12 mouse cellular contexts compared by ENCODE assay signal in genomic region chr5:113974576-113974975, GRCm38 (mm10). TPM values are rescaled to one million over a fixed set of nuclear protein-coding genes. Genes with fewer than 3 reads are reported as not detected.
A peak's percentile ranks its signal among the peaks of the same experiment; 100 is the strongest.
DNase-seq lines count a peak whose midpoint lies in the region; ATAC-seq and TF ChIP-seq lines count a peak whose summit lies in the region.
"Had no signal": no experiment of that assay in that cellular context is flagged by ENCODE, and none has a peak within 500 bp of the region (broad histone marks: within the 10 kb centered on the region; RNA-seq: fewer than 3 reads in every experiment).

No protein-coding gene starts in this region.

- TF ChIP-seq EP300 in liver, embryonic 14.5 days (IDR thresholded peaks at IDR 0.05; ENCODE audit: low read depth) = 0 out of 2 replicates have a peak, but pooled peaks have one; percentile 17

- H3K4me3 ChIP-seq in forebrain, embryonic 12.5 days (replicated peaks) = no peak overlapping the region
- no peak overlapping the region for H3K4me3 ChIP-seq in forebrain, postnatal 0 days (ENCODE audit: low read depth, low read length)
- H3K4me3 ChIP-seq in neural tube, embryonic 12.5 days = no peak overlapping the region; the same call in 1 of the 2 replicates
- no peak overlapping the region for H3K4me3 ChIP-seq in neural tube, embryonic 15.5 days (replicated peaks)
- H3K4me3 ChIP-seq in liver, embryonic 14.5 days (ENCODE audit: insufficient read depth in 1 of 2, low read depth in 2 of 2, low read length in 2 of 2) = peak overlapping the region; percentile 55 to 76
- H3K4me3 ChIP-seq: limb, embryonic 15.5 days had no signal

- DNase-seq in forebrain, postnatal 0 days = no peak
- no peak for DNase-seq in liver, embryonic 14.5 days (ENCODE audit: low read depth in 3 of 3, low spot score in 3 of 3)
- peak; percentile 50 for DNase-seq in testis, postnatal 10 days (ENCODE audit: low spot score)
- no peak for DNase-seq in adrenal gland, postnatal 36 days
- no peak for DNase-seq in thymus, postnatal 4 days
- DNase-seq: cerebellum, adult 8-10 months; kidney, adult 9 months; thymus, postnatal 25 days had no signal

- H3K9ac ChIP-seq in forebrain, embryonic 12.5 days = no peak overlapping the region
- H3K9ac ChIP-seq in forebrain, postnatal 0 days = no peak overlapping the region
- H3K9ac ChIP-seq in neural tube, embryonic 12.5 days = 0 out of 2 replicates have a peak overlapping the region, but pooled peaks have one; percentile 26
- no peak overlapping the region for H3K9ac ChIP-seq in neural tube, embryonic 15.5 days (replicated peaks)
- H3K9ac ChIP-seq in liver, embryonic 14.5 days (replicated peaks) = peak overlapping the region; percentile 84
- H3K9ac ChIP-seq: limb, embryonic 15.5 days had no signal

- no peaks in the 10 kb centered on the region for H3K9me3 ChIP-seq in forebrain, embryonic 12.5 days
- H3K9me3 ChIP-seq in forebrain, postnatal 0 days (ENCODE audit: low read length) = no peaks in the 10 kb centered on the region
- no peaks in the 10 kb centered on the region for H3K9me3 ChIP-seq in neural tube, embryonic 12.5 days
- H3K9me3 ChIP-seq in neural tube, embryonic 15.5 days (replicated peaks) = no peaks in the 10 kb centered on the region
- no peaks in the 10 kb centered on the region for H3K9me3 ChIP-seq in liver, embryonic 14.5 days (ENCODE audit: control insufficient read depth, low read length)
- H3K9me3 ChIP-seq: limb, embryonic 15.5 days had no signal

- no peak for ATAC-seq in forebrain, embryonic 12.5 days (ENCODE audit: low FRiP score)
- ATAC-seq in forebrain, postnatal 0 days = no peak
- ATAC-seq in neural tube, embryonic 12.5 days (ENCODE audit: low FRiP score, low read depth) = no peak
- ATAC-seq in neural tube, embryonic 15.5 days (ENCODE audit: low FRiP score) = no peak
- peak; percentile 27; the same call in 1 of the 2 replicates for ATAC-seq in liver, embryonic 14.5 days (ENCODE audit: insufficient read depth)

- 0 out of 2 replicates have a peak overlapping the region, but pooled peaks have one; percentile 4 for H3K27ac ChIP-seq in forebrain, embryonic 12.5 days
- no peak overlapping the region; the same call in 1 of the 2 replicates for H3K27ac ChIP-seq in forebrain, postnatal 0 days (ENCODE audit: low read depth, low read length)
- H3K27ac ChIP-seq in neural tube, embryonic 12.5 days = no peak overlapping the region
- no peak overlapping the region for H3K27ac ChIP-seq in neural tube, embryonic 15.5 days (replicated peaks)
- peak overlapping the region; percentile 79 for H3K27ac ChIP-seq in liver, embryonic 14.5 days
- H3K27ac ChIP-seq: limb, embryonic 15.5 days had no signal

- no peak overlapping the region for H3K4me2 ChIP-seq in forebrain, embryonic 12.5 days
- no peak overlapping the region for H3K4me2 ChIP-seq in forebrain, postnatal 0 days (ENCODE audit: low read depth)
- peak overlapping the region; percentile 27; the same call in 1 of the 2 replicates for H3K4me2 ChIP-seq in neural tube, embryonic 12.5 days (replicated peaks)
- no peak overlapping the region for H3K4me2 ChIP-seq in neural tube, embryonic 15.5 days
- H3K4me2 ChIP-seq in liver, embryonic 14.5 days (ENCODE audit: low read depth) = peak overlapping the region; percentile 79
- H3K4me2 ChIP-seq: limb, embryonic 15.5 days had no signal

- H3K27me3 ChIP-seq in forebrain, embryonic 12.5 days = no peaks in the 10 kb centered on the region
- H3K27me3 ChIP-seq in forebrain, postnatal 0 days (ENCODE audit: insufficient read depth, low read length) = no peaks in the 10 kb centered on the region
- no peaks in the 10 kb centered on the region for H3K27me3 ChIP-seq in neural tube, embryonic 12.5 days (replicated peaks)
- H3K27me3 ChIP-seq in neural tube, embryonic 15.5 days (replicated peaks) = no peaks in the 10 kb centered on the region
- no peaks in the 10 kb centered on the region for H3K27me3 ChIP-seq in liver, embryonic 14.5 days (ENCODE audit: control insufficient read depth, insufficient read depth, low read length)
- H3K27me3 ChIP-seq: limb, embryonic 15.5 days had no signal

- peaks cover 37% of the 10 kb centered on the region for H3K4me1 ChIP-seq in forebrain, embryonic 12.5 days
- H3K4me1 ChIP-seq in forebrain, postnatal 0 days (ENCODE audit: insufficient read depth) = peaks cover 4% of the 10 kb centered on the region; the same call in 1 of the 2 replicates
- peaks cover 37% of the 10 kb centered on the region for H3K4me1 ChIP-seq in neural tube, embryonic 12.5 days
- peaks cover 33% of the 10 kb centered on the region for H3K4me1 ChIP-seq in neural tube, embryonic 15.5 days
- H3K4me1 ChIP-seq in liver, embryonic 14.5 days (replicated peaks; ENCODE audit: control insufficient read depth in 2 of 2, insufficient read depth in 2 of 2, low read length in 1 of 2) = peaks cover 71 to 80% of the 10 kb centered on the region in 2 experiments

- H3K36me3 ChIP-seq in forebrain, embryonic 12.5 days (replicated peaks) = peaks cover 15% of the 10 kb centered on the region
- H3K36me3 ChIP-seq in forebrain, postnatal 0 days (ENCODE audit: insufficient read depth) = peaks cover 8% of the 10 kb centered on the region
- peaks cover 11% of the 10 kb centered on the region; the same call in 1 of the 2 replicates for H3K36me3 ChIP-seq in neural tube, embryonic 12.5 days
- peaks cover 7% of the 10 kb centered on the region for H3K36me3 ChIP-seq in neural tube, embryonic 15.5 days
- H3K36me3 ChIP-seq in liver, embryonic 14.5 days (replicated peaks; ENCODE audit: control insufficient read depth, insufficient read depth, low read depth) = peaks cover 9% of the 10 kb centered on the region

- no peak for TF ChIP-seq CTCF in forebrain, postnatal 0 days (IDR thresholded peaks at IDR 0.05; ENCODE audit: low read depth)
- no peak for TF ChIP-seq CTCF in liver, embryonic 14.5 days (IDR thresholded peaks at IDR 0.05; ENCODE audit: low read depth)

- WGBS in forebrain, embryonic 12.5 days = 69% methylated on average over 15 of the region's 15 CpGs
- WGBS in forebrain, postnatal 0 days = 62% methylated on average over 15 of the region's 15 CpGs
- 66% methylated on average over 15 of the region's 15 CpGs for WGBS in neural tube, embryonic 12.5 days
- 58% methylated on average over 15 of the region's 15 CpGs for WGBS in neural tube, embryonic 15.5 days
- whole genome bisulfite sequencing in liver, embryonic 14.5 days (ENCODE audit: insufficient replicate concordance) = 45% methylated on average over 15 of the region's 15 CpGs

RNA-seq across cellular contexts. Expression of gene Ssh1, which starts 19.1 kb away (rescaled TPM):
- 19.0 and 19.9 TPM in 2 replicates for polyA plus RNA-seq in forebrain, embryonic 12.5 days (2016; fragmentation: Nextera tagmentation; extraction: Ambion mirVana)
- 7.9 and 11.5 TPM in 2 replicates for total RNA-seq in forebrain, postnatal 0 days (2014; rRNA removed)
- polyA plus RNA-seq in forebrain, postnatal 0 days (2015; fragmentation: Nextera tagmentation; extraction: Ambion mirVana) = 8.2 and 10.4 TPM in 2 replicates
- 19.3 and 21.0 TPM in 2 replicates for polyA plus RNA-seq in neural tube, embryonic 12.5 days (2016; fragmentation: Nextera tagmentation; extraction: Ambion mirVana)
- polyA plus RNA-seq in neural tube, embryonic 15.5 days (2015; fragmentation: Nextera tagmentation; extraction: Ambion mirVana) = 9.8 and 13.1 TPM in 2 replicates
- polyA plus RNA-seq in liver, embryonic 14.5 days (2012; rRNA removed) = 4.8 and 4.9 TPM in 2 replicates
- polyA plus RNA-seq in liver, embryonic 14.5 days (2014; fragmentation: Nextera tagmentation; extraction: Ambion mirVana) = 6.7 TPM in 2 replicates
- total RNA-seq in adrenal gland, postnatal 36 days (2021) = 10 to 100 TPM; 16.5 to 18.8 TPM

RNA-seq across cellular contexts. Expression of gene Dao, which starts 28.9 kb away (rescaled TPM):
- not detected in 2 replicates for polyA plus RNA-seq in forebrain, embryonic 12.5 days (2016; fragmentation: Nextera tagmentation; extraction: Ambion mirVana)
- not detected in 2 replicates for total RNA-seq in forebrain, postnatal 0 days (2014; rRNA removed)
- not detected in 2 replicates for polyA plus RNA-seq in forebrain, postnatal 0 days (2015; fragmentation: Nextera tagmentation; extraction: Ambion mirVana)
- not detected in 2 replicates for polyA plus RNA-seq in neural tube, embryonic 12.5 days (2016; fragmentation: Nextera tagmentation; extraction: Ambion mirVana)
- polyA plus RNA-seq in neural tube, embryonic 15.5 days (2015; fragmentation: Nextera tagmentation; extraction: Ambion mirVana) = 0.60 TPM in 1 of 2 replicates, not detected in the other
- polyA plus RNA-seq in liver, embryonic 14.5 days (2012; rRNA removed) = not detected in 2 replicates
- not detected in 2 replicates for polyA plus RNA-seq in liver, embryonic 14.5 days (2014; fragmentation: Nextera tagmentation; extraction: Ambion mirVana)
- total RNA-seq in adrenal gland, postnatal 36 days (2021) = not detected
- polyA plus RNA-seq: limb, embryonic 15.5 days had no signal

Comparison
In these comparisons a context has a peak if more than half of its experiments do, and no peak if none do; other contexts are left out.
1. H3K27ac ChIP-seq: peak in forebrain, embryonic 12.5 days (single experiment) and liver, embryonic 14.5 days (single experiment); none in forebrain, postnatal 0 days (single experiment), neural tube, embryonic 12.5 days (single experiment) and neural tube, embryonic 15.5 days (single experiment).
2. H3K4me2 ChIP-seq: peak in neural tube, embryonic 12.5 days (single experiment) and liver, embryonic 14.5 days (single experiment); none in forebrain, embryonic 12.5 days (single experiment), forebrain, postnatal 0 days (single experiment) and neural tube, embryonic 15.5 days (single experiment).
3. H3K9ac ChIP-seq: peak in neural tube, embryonic 12.5 days (single experiment) and liver, embryonic 14.5 days (single experiment); none in forebrain, embryonic 12.5 days (single experiment), forebrain, postnatal 0 days (single experiment) and neural tube, embryonic 15.5 days (single experiment).
4. H3K4me3 ChIP-seq: peak in liver, embryonic 14.5 days (2 of 2); none in forebrain, embryonic 12.5 days (single experiment), forebrain, postnatal 0 days (single experiment), neural tube, embryonic 12.5 days (single experiment) and neural tube, embryonic 15.5 days (single experiment).